ENCODE assay signal across 6 mouse cellular contexts in genomic region chr6:21833531-21833930, GRCm38 (mm10).
"Had no signal": no experiment of that assay in that cellular context is flagged by ENCODE, and none has a peak within 500 bp of the region (broad histone marks: within the 10 kb centered on the region; RNA-seq: fewer than 3 reads in every experiment).

No protein-coding gene starts in this region.

- DNase-seq: liver, embryonic 13.5 days; liver, postnatal 0 days; right cerebral cortex, postnatal 14 days; thymus, adult 2 months; thymus, postnatal 25 days; thymus, postnatal 4 days had no signal
